Mouse (Mus musculus) ES-Bruce4 (cell line): ENCODE measurements at regions not wholly inside any gene's neighbourhood (a gene's known extent, or its start where the extent isn't known, plus 50 kb on each side); places are given as distances from the start of the nearest gene placed in this dataset.

Source experiments
- H3K27ac ChIP-seq: 2 replicates; pipeline ENCODE4 v1.5.1; 2012; ENCODE audit warnings: low read length, inconsistent platforms; ENCODE audit not compliant: insufficient read depth
- H3K27me3 ChIP-seq: 2 replicates; pipeline ENCODE4 v1.6.1; 2012; ENCODE audit warnings: mild to moderate bottlenecking, low read length, inconsistent platforms; ENCODE audit not compliant: control insufficient read depth, poor library complexity, insufficient read depth, severe bottlenecking
- H3K36me3 ChIP-seq: 2 replicates; pipeline ENCODE4 v1.6.1; 2012; ENCODE audit warnings: inconsistent platforms, mild to moderate bottlenecking, low read length, moderate library complexity; ENCODE audit not compliant: control insufficient read depth, poor library complexity, insufficient read depth, severe bottlenecking
- H3K4me1 ChIP-seq: one replicate; pipeline ENCODE4 v1.8.1; 2011; ENCODE audit warnings: low read length; ENCODE audit not compliant: control insufficient read depth, insufficient read depth
- H3K4me3 ChIP-seq: 2 replicates; pipeline ENCODE4 v1.5.1; 2011; ENCODE audit warnings: low read depth, mild to moderate bottlenecking, low read length
- H3K9ac ChIP-seq: 2 replicates; pipeline ENCODE4 v1.6.1; 2012; ENCODE audit warnings: low read depth, mild to moderate bottlenecking, inconsistent platforms; ENCODE audit not compliant: poor library complexity, severe bottlenecking
- H3K9me3 ChIP-seq: replicated peaks from 2 replicates; pipeline ENCODE4 v1.6.1; 2012; ENCODE audit warnings: mild to moderate bottlenecking, low read length, inconsistent platforms; ENCODE audit not compliant: control insufficient read depth, poor library complexity, insufficient read depth, severe bottlenecking
- CTCF ChIP-seq: IDR thresholded peaks from one replicate; pipeline ENCODE4 v1.8.1; 2011; ENCODE audit warnings: low read depth, low read length
- EP300 ChIP-seq: IDR thresholded peaks from 2 replicates; pipeline ENCODE4 v1.6.1; 2011; ENCODE audit warnings: low read depth, low read length; ENCODE audit not compliant: insufficient read depth
- POLR2A ChIP-seq: IDR thresholded peaks from one replicate; pipeline ENCODE4 v1.8.1; 2011; ENCODE audit warnings: low read length; ENCODE audit not compliant: insufficient read depth

DNA sequence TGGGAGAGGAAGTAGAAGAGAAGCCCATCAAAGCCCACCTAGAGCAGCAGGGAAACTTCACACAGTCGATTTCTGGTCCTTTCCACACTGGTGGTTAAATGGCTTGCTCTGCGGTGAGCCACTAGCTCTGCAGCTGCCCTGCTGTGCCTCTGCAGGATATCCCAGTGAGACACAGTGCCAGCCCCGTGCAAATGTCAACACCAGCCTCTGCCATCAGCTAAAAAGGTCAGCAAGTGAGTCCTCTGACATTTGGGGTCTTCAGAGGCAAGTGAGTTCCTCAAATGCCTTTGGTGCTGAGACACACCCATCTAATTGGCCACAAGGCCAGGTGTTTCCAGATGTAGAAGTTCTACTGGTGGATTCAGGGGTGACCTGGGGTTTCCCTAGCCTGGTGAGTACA, 66.6 kb upstream of the Enpp6 start:
- no peaks in the 10 kb centered on the region for H3K9me3 ChIP-seq
- H3K27me3 ChIP-seq = peaks cover 2% of the 10 kb centered on the region; the same call in 1 of the 2 replicates
- no peaks in the 10 kb centered on the region for H3K36me3 ChIP-seq
- TF ChIP-seq POLR2A = no peak
- no peak for TF ChIP-seq EP300
- TF ChIP-seq CTCF = no peak
- H3K4me3 ChIP-seq = no peak overlapping the region
- no peak overlapping the region for H3K27ac ChIP-seq
- H3K4me1 ChIP-seq = no peaks in the 10 kb centered on the region
- no peak overlapping the region for H3K9ac ChIP-seq

DNA sequence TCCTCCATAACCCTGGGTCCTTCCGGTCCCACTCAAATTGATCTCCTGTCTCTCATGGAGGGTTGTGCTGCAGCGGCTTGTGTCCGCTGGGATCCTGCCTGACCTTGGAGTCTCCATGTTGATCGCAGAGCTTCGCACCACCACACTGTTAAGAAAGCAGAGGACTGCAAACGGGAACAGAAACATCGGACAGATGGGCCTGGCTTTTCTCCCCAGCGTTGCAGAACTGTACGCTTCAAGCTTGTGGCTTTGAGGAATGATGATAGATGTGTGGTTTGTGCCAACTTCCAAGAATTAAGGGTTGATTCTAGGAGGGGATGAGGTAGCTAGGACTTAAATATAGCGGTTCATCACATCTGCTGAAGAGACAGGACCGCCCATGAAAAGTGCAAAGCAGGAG, 65.6 kb upstream of the Enpp6 start:
- no peaks in the 10 kb centered on the region for H3K4me1 ChIP-seq
- no peaks in the 10 kb centered on the region for H3K9me3 ChIP-seq
- peaks cover 2% of the 10 kb centered on the region; the same call in 1 of the 2 replicates for H3K27me3 ChIP-seq
- H3K4me3 ChIP-seq = no peak overlapping the region
- no peak overlapping the region for H3K27ac ChIP-seq
- H3K36me3 ChIP-seq = no peaks in the 10 kb centered on the region
- TF ChIP-seq CTCF = no peak
- TF ChIP-seq EP300 = no peak
- TF ChIP-seq POLR2A = no peak
- H3K9ac ChIP-seq = no peak overlapping the region

DNA sequence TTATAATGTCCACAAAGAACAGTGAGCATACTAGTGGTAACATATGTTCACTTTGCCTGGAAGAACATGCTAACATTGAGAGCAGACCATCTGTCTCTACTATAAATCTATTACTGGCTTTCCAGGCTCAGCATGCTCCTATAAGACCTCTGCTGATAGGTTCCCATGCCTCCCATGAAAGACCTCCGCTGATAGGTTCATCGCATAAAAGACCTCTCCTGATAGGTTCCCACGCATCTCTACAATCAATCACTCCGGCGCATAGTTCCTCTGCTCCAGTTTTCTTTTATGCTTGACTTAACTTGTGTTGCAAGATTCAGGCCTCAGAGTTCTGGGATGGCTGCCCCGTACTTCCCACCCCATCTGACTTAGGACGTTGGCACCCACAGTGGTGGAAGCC, 65.1 kb upstream of the Enpp6 start:
- Histone ChIP-seq H3K27me3 (0 out of 2 replicates have a peak, but pooled peaks cover 2% of the 10 kb centered on the region), H3K4me1 (no peaks in the 10 kb centered on the region), H3K9ac (no peak overlapping the region), H3K27ac (no peak overlapping the region), H3K4me3 (no peak overlapping the region), H3K9me3 (no peaks in the 10 kb centered on the region), H3K36me3 (no peaks in the 10 kb centered on the region)
- TF ChIP-seq POLR2A = no peak

DNA sequence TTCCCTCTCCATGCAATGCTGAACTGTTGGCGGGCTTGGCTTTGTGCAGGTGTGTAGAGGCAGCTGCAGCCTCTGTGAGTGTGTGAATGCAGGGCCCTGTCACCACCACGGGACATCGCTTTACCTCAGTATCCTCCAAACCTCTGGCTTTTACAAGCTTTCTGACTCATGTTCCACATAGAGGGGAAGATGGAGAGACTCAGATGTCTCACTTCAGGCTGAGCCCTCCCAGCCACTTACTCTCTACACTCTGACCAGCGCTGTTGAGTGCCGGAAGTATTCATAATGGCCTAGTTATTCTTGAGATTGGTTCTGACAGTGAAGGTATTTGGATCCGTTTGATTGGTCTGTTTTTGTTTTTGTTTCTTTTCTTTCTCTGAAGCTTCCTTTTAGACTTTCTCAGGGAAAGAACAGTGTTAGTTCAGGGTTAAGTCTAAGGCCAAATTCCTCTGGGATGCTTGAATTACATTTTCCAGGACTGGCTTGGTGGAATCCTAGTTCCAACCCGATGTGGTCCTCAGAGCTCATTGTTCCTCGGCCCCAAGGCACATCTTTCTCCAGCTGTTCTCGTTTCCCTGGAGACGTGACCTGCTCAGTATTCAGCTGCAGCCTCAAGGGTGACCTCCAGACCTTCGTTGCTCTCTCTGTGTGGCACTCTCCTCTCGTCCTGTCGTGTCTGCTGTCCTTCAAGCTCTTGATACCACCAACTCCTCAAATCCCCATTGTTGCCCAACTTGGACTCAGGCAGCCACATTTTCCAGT, 61.7 kb upstream of the Enpp6 start:
- no peaks in the 10 kb centered on the region for H3K9me3 ChIP-seq
- TF ChIP-seq EP300 (no peak), POLR2A (no peak), CTCF (no peak)
- no peaks in the 10 kb centered on the region for H3K4me1 ChIP-seq
- no peak overlapping the region for H3K4me3 ChIP-seq
- H3K27ac ChIP-seq = no peak overlapping the region
- no peaks in the 10 kb centered on the region for H3K27me3 ChIP-seq
- H3K36me3 ChIP-seq = no peaks in the 10 kb centered on the region
- no peak overlapping the region for H3K9ac ChIP-seq

DNA sequence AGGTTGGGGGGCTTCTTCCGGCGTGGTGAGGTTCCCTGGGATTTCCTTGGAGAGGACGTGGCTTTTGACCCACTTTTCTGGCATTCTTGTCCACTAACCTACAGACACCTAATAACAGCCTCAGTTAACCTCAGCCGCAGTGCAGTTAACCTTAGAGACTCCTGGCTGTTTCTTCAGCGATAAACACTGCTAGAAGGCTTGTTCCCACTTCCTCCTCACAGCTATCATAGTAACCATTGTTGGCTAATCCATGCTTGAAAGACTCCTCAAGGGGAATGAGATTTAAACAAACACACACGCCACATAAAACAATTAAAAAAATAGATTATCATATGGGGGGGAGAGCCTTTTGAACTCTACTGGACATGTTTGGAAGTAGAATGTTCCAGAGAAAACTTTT, 58.0 kb upstream of the Enpp6 start:
- Histone ChIP-seq H3K27me3 (no peaks in the 10 kb centered on the region), H3K27ac (no peak overlapping the region), H3K9ac (no peak overlapping the region), H3K4me3 (no peak overlapping the region), H3K36me3 (no peaks in the 10 kb centered on the region), H3K4me1 (no peaks in the 10 kb centered on the region), H3K9me3 (no peaks in the 10 kb centered on the region)
- TF ChIP-seq CTCF (no peak), POLR2A (no peak), EP300 (no peak)

DNA sequence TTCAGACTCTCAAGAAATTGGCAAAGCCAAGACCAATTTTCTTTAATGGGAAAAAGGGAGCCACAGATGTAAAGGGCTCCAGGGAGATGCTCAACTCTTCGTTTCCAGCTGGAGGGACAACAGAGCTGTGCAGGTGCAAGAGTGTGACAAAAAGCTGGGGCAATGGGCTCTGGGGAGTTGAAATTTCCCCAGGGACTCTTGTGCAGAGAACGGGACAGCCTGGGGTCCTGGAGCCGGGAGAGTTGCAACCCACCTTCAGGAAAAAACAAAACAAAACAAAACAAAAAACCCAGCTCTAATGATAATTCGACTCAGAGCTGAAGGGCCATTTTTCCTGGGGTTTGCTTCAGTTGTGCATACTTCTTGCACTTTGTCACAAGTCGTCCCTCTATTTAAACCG, 57.0 kb upstream of the Enpp6 start:
- no peaks in the 10 kb centered on the region for H3K36me3 ChIP-seq

More for the DNA sequence above, 57.0 kb upstream of the Enpp6 start:
- Histone ChIP-seq H3K4me1 (no peaks in the 10 kb centered on the region), H3K27ac (no peak overlapping the region), H3K4me3 (no peak overlapping the region), H3K9ac (no peak overlapping the region), H3K9me3 (no peaks in the 10 kb centered on the region), H3K27me3 (no peaks in the 10 kb centered on the region)
- TF ChIP-seq CTCF (no peak), EP300 (no peak)
